ENCODE assay signal across 16 mouse cellular contexts in genomic region chr2:124653161-124653560, GRCm38 (mm10).
DNase-seq lines count a peak whose midpoint lies in the region; ATAC-seq and TF ChIP-seq lines count a peak whose summit lies in the region.
"Had no signal": no experiment of that assay in that cellular context is flagged by ENCODE, and none has a peak within 500 bp of the region (broad histone marks: within the 10 kb centered on the region; RNA-seq: fewer than 3 reads in every experiment).

No protein-coding gene starts in this region.

- peaks cover 4% of the 10 kb centered on the region; the same call in 1 of the 2 replicates for H3K4me1 ChIP-seq in heart, adult 2 months (ENCODE audit: control insufficient read depth, insufficient read depth, low read length)
- H3K4me1 ChIP-seq in midbrain, embryonic 13.5 days (replicated peaks): no peaks in the 10 kb centered on the region
- no peaks in the 10 kb centered on the region for H3K4me1 ChIP-seq in midbrain, embryonic 14.5 days (ENCODE audit: control insufficient read depth, insufficient read depth, low read length)

- ATAC-seq in midbrain, embryonic 13.5 days: no peak
- no peak for ATAC-seq in midbrain, embryonic 14.5 days (ENCODE audit: low FRiP score, low TSS enrichment)
- ATAC-seq: activated CD4-positive, CD25-positive, alpha-beta regulatory T cell, adult 4 months; liver, postnatal 0 days had no signal

- no peak for TF ChIP-seq EP300 in heart, adult 2 months (IDR thresholded peaks at IDR 0.05; ENCODE audit: insufficient read depth, low read depth, low read length)

- TF ChIP-seq POLR2A in heart, adult 2 months (IDR thresholded peaks at IDR 0.05; ENCODE audit: insufficient read depth, low read depth, low read length): no peak

- H3K36me3 ChIP-seq in heart, adult 2 months (ENCODE audit: control insufficient read depth, insufficient read depth, low read length): peaks cover 20% of the 10 kb centered on the region
- H3K36me3 ChIP-seq in midbrain, embryonic 13.5 days: peaks cover 8% of the 10 kb centered on the region
- peaks cover 13% of the 10 kb centered on the region; the same call in 1 of the 2 replicates for H3K36me3 ChIP-seq in midbrain, embryonic 14.5 days (ENCODE audit: control insufficient read depth, insufficient read depth, low read length)

- no peak overlapping the region for H3K4me2 ChIP-seq in midbrain, embryonic 13.5 days (replicated peaks)
- H3K4me2 ChIP-seq in midbrain, embryonic 14.5 days (ENCODE audit: low read length): no peak overlapping the region

- DNase-seq in heart, adult 11 months: peak; percentile 82
- no peak for DNase-seq in heart, adult 2 months
- DNase-seq in midbrain, embryonic 14.5 days: no peak
- peak; percentile 85 for DNase-seq in cerebellum, adult 9-11 months
- DNase-seq in right cerebral cortex, postnatal 4 days: no peak
- DNase-seq in urinary bladder, adult 18-20 months (ENCODE audit: low spot score in 2 of 2): no peak
- DNase-seq: adrenal gland, postnatal 14 days; B cell, adult 2 months; embryo, embryonic 11 days; kidney, adult 2 months; kidney, postnatal 14 days; layer of hippocampus, postnatal 36 days; liver; liver, postnatal 0 days had no signal

- intact Hi-C loops in heart, adult 2 months (cut with DNase I): no loop called here

- no peak for TF ChIP-seq CTCF in heart, adult 2 months (IDR thresholded peaks at IDR 0.05)

- no peak overlapping the region for H3K9ac ChIP-seq in heart, adult 2 months (ENCODE audit: low read depth, low read length)
- H3K9ac ChIP-seq in midbrain, embryonic 13.5 days (replicated peaks): no peak overlapping the region
- H3K9ac ChIP-seq in midbrain, embryonic 14.5 days (replicated peaks; ENCODE audit: low read length): no peak overlapping the region
- H3K9ac ChIP-seq: liver, postnatal 0 days had no signal

- no peak overlapping the region for H3K27ac ChIP-seq in heart, adult 2 months
- H3K27ac ChIP-seq in midbrain, embryonic 13.5 days: 0 out of 2 replicates have a peak overlapping the region, but pooled peaks have one; percentile 5
- no peak overlapping the region for H3K27ac ChIP-seq in midbrain, embryonic 14.5 days (replicated peaks; ENCODE audit: low read depth, low read length)

- H3K4me3 ChIP-seq in heart, adult 2 months: no peak overlapping the region
- H3K4me3 ChIP-seq in midbrain, embryonic 13.5 days (replicated peaks): no peak overlapping the region
- H3K4me3 ChIP-seq in midbrain, embryonic 14.5 days (replicated peaks; ENCODE audit: low read depth, low read length): no peak overlapping the region

- no peaks in the 10 kb centered on the region for H3K27me3 ChIP-seq in heart, adult 2 months (ENCODE audit: control insufficient read depth, insufficient read depth, low read length)
- H3K27me3 ChIP-seq in midbrain, embryonic 13.5 days: no peaks in the 10 kb centered on the region
- H3K27me3 ChIP-seq in midbrain, embryonic 14.5 days (ENCODE audit: control insufficient read depth, insufficient read depth, low read length): no peaks in the 10 kb centered on the region

- WGBS in heart, adult 2 months: 85% methylated on average over 7 of the region's 7 CpGs
- 93% methylated on average over 7 of the region's 7 CpGs for WGBS in midbrain, embryonic 13.5 days
- 92% methylated on average over 7 of the region's 7 CpGs for WGBS in midbrain, embryonic 14.5 days

- no peaks in the 10 kb centered on the region for H3K9me3 ChIP-seq in midbrain, embryonic 13.5 days
- no peaks in the 10 kb centered on the region; the same call in 1 of the 2 replicates for H3K9me3 ChIP-seq in midbrain, embryonic 14.5 days (ENCODE audit: control insufficient read depth, low read length)

- H3K79me2 ChIP-seq in heart, adult 2 months (replicated peaks; ENCODE audit: control insufficient read depth, insufficient read depth, low read length): no peaks in the 10 kb centered on the region; the same call in 1 of the 2 replicates

Comparison
In these comparisons a context has a peak if more than half of its experiments do, and no peak if none do; other contexts are left out.
1. DNase-seq: peak in heart, adult 11 months (single experiment) and cerebellum, adult 9-11 months (single experiment); none in heart, adult 2 months (0 of 2), midbrain, embryonic 14.5 days (single experiment), right cerebral cortex, postnatal 4 days (single experiment) and urinary bladder, adult 18-20 months (0 of 2).